Comparison of ENCODE assay signal across 19 mouse cellular contexts in genomic region chr4:28190861-28191260, GRCm38 (mm10).
"Had no signal": no experiment of that assay in that cellular context is flagged by ENCODE, and none has a peak within 500 bp of the region (broad histone marks: within the 10 kb centered on the region; RNA-seq: fewer than 3 reads in every experiment).

No protein-coding gene starts in this region.

- H3K9ac ChIP-seq: limb, embryonic 12.5 days; limb, embryonic 15.5 days; liver, embryonic 14.5 days; liver, postnatal 0 days; lung, embryonic 14.5 days; midbrain, embryonic 12.5 days; neural tube, embryonic 12.5 days had no signal

- H3K4me3 ChIP-seq: limb, embryonic 12.5 days; limb, embryonic 15.5 days; midbrain, embryonic 12.5 days; neural tube, embryonic 12.5 days had no signal

- H3K36me3 ChIP-seq: limb, embryonic 12.5 days; limb, embryonic 15.5 days; midbrain, embryonic 12.5 days; neural tube, embryonic 12.5 days had no signal

- H3K27me3 ChIP-seq: limb, embryonic 12.5 days; limb, embryonic 15.5 days; midbrain, embryonic 12.5 days; neural tube, embryonic 12.5 days had no signal

- H3K4me2 ChIP-seq: limb, embryonic 12.5 days; limb, embryonic 15.5 days; liver, embryonic 11.5 days; lung, embryonic 14.5 days; midbrain, embryonic 12.5 days; neural tube, embryonic 12.5 days had no signal

- ATAC-seq: liver, postnatal 0 days; lung, postnatal 0 days had no signal

- H3K9me3 ChIP-seq: limb, embryonic 12.5 days; limb, embryonic 15.5 days; midbrain, embryonic 12.5 days; neural tube, embryonic 12.5 days had no signal

- H3K27ac ChIP-seq: limb, embryonic 12.5 days; limb, embryonic 15.5 days; liver, embryonic 14.5 days; macrophage; midbrain, embryonic 12.5 days; neural tube, embryonic 12.5 days had no signal

- H3K4me1 ChIP-seq: limb, embryonic 12.5 days; limb, embryonic 15.5 days; midbrain, embryonic 12.5 days; neural tube, embryonic 12.5 days had no signal

- DNase-seq: kidney, adult 18-20 months; kidney, adult 9 months; kidney, postnatal 14 days; kidney, postnatal 4 days; left cerebral cortex, postnatal 4 days; liver, postnatal 0 days; lung, embryonic 14.5 days; retina, postnatal 1 day; right cerebral cortex, postnatal 25 days; thymus, adult 18-20 months; thymus, postnatal 4 days had no signal
